Mouse (Mus musculus): ENCODE results near the gene Sh2b3. TPM values are rescaled to one million over a fixed set of nuclear protein-coding genes. Genes with fewer than 3 reads are reported as not detected.

The Sh2b3 gene
- polyA plus RNA-seq, 1 experiment from 2014 or later, result 4.8 TPM

GRCm38 (mm10) chr5:121842665-121843118 lies 5.2 kb upstream of the Sh2b3 start:
- H3K27ac ChIP-seq, result no peak overlapping the region
- under 1% methylated on average over 33 of the region's 33 CpGs for WGBS
- ATAC-seq, result peak; percentile 78
- peak overlapping the region; percentile 44 for H3K4me3 ChIP-seq
- no peaks in the 10 kb centered on the region for H3K36me3 ChIP-seq (ENCODE audit: poor library complexity, severe bottlenecking)
- H3K9ac ChIP-seq, result peak overlapping the region; percentile 57
- peaks cover 26% of the 10 kb centered on the region for H3K4me1 ChIP-seq
- H3K27me3 ChIP-seq, result peaks cover 75% of the 10 kb centered on the region
- H3K4me2 ChIP-seq, result peak overlapping the region; percentile 75
- H3K9me3 ChIP-seq (replicated peaks), result no peaks in the 10 kb centered on the region; the same call in 1 of the 2 replicates

DNA sequence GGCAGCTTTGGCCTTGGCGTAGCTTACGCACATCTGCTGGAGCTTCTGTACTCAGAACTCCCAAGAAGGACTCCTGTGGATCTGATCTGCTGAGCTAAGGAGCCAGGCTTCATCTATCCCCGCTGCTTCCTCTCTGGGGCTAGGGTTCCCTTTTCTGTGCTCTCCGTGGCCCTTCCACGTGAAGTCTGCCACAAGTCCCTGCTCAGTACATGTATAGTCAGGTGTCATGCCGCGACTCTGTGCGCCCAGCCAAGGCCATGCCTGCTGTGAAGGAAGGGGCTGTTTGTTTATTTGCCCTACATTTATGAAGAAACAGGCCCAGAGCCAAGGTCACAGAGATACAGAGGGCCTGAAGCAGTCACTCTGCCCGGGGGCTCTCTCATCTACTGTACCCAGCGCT lies 4.5 kb upstream of the Sh2b3 start:
- no peak overlapping the region for H3K4me3 ChIP-seq
- ATAC-seq, result no peak
- no peaks in the 10 kb centered on the region; the same call in 1 of the 2 replicates for H3K9me3 ChIP-seq (replicated peaks)
- WGBS, result 48% methylated on average over 10 of the region's 10 CpGs
- H3K27me3 ChIP-seq, result peaks cover 82% of the 10 kb centered on the region
- H3K9ac ChIP-seq, result no peak overlapping the region
- H3K27ac ChIP-seq, result no peak overlapping the region
- peak overlapping the region; percentile 75; the same call in 1 of the 2 replicates for H3K4me2 ChIP-seq
- peaks cover 33% of the 10 kb centered on the region for H3K4me1 ChIP-seq
- no peaks in the 10 kb centered on the region for H3K36me3 ChIP-seq (ENCODE audit: poor library complexity, severe bottlenecking)

DNA sequence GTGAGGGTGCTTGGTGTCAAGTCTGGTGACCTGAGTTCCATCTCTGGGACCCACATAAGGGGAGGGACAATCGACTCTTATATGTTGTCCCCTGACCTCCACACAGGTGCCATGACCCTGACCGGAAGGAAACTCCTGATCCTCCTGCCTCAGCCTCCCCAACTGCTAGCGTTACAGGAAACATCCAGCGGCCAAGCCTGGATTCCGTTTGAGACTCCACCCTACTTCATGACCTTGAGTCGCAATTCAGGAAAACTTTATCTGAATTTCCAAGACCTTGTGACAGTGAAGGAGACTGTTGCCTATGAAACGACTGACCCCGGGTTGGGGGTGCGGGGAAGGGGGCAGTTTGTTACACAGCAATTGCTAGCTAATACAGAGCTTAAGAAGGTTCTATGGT lies 4.1 kb upstream of the Sh2b3 start:
- H3K4me1 ChIP-seq, result peaks cover 34% of the 10 kb centered on the region
- no peak overlapping the region for H3K9ac ChIP-seq
- no peaks in the 10 kb centered on the region; the same call in 1 of the 2 replicates for H3K9me3 ChIP-seq (replicated peaks)
- no peak for ATAC-seq
- H3K36me3 ChIP-seq (ENCODE audit: poor library complexity, severe bottlenecking), result no peaks in the 10 kb centered on the region
- H3K27ac ChIP-seq, result no peak overlapping the region
- H3K4me2 ChIP-seq, result no peak overlapping the region
- H3K27me3 ChIP-seq, result peaks cover 85% of the 10 kb centered on the region
- 94% methylated on average over 9 of the region's 9 CpGs for WGBS
- no peak overlapping the region for H3K4me3 ChIP-seq

DNA sequence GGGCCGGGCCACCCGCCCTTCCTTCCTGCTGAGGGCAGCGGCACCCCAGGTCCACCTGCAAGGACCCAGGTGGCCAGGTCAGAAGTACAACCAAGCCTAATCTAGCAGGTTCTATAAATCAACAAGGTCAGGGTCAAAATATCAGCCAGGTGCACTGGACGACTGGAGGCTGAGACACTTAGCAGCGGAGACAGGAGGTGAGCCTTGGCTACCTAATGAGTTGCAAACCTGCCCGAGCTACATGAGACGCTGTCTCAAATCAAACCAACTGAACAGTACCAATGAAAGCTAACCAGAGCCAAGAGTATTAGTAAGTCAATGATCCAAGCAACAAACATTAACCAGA lies 1.7 kb upstream of the Sh2b3 start:
- Histone ChIP-seq H3K4me2 (peak overlapping the region; percentile 94), H3K36me3 (ENCODE audit: poor library complexity, severe bottlenecking) (no peaks in the 10 kb centered on the region), H3K9ac (0 out of 2 replicates have a peak overlapping the region, but pooled peaks have one; percentile 51), H3K27ac (no peak overlapping the region), H3K27me3 (peaks cover 86% of the 10 kb centered on the region), H3K9me3 (replicated peaks) (no peaks in the 10 kb centered on the region; the same call in 1 of the 2 replicates), H3K4me3 (peak overlapping the region; percentile 34), H3K4me1 (peaks cover 52% of the 10 kb centered on the region)
- ATAC-seq, result no peak
- WGBS, result 40% methylated on average over 7 of the region's 7 CpGs

DNA sequence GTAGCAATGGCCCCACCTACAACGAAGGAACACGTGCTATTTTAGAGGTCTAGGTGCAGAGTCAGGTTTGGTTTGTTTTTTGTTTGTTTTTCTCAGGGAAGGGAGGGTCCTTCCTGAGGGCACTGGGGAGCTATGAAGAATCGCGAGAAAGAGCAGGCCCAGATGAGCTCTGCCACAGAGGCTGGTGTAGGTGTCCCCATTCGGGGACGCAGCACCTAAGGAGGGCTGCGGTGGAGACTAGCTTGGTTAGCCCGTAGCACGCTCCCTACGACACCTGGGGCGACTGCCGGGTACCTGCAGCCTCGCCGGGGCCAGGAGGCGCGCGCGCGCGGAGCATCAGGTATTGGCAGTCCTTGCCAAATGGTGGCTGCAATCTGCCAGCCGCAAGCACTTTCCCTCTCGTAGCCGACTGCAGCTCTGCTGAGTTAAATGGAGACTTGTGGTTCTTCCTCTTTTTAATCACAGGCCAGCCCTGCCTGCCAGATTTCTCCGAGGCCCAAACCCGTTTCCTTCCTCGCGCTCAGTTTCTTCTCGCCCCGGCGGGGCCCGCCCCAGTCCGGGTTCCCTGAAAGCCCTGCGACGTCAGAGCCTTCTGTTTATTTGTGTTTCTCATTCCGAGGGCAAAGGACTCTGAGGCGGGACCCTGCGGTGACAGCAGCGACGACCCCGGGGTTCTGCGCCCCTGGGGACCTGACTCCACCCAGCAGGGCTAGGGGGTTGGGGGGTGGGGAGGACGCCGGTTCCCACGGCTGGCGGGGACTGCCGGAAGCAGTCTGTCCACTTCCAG lies 1.1 kb upstream of the Sh2b3 start:
- H3K36me3 ChIP-seq (ENCODE audit: poor library complexity, severe bottlenecking), result no peaks in the 10 kb centered on the region
- no peak for ATAC-seq
- 1% methylated on average over 46 of the region's 46 CpGs for WGBS
- no peak overlapping the region for H3K27ac ChIP-seq
- peak overlapping the region; percentile 94 for H3K4me2 ChIP-seq
- H3K27me3 ChIP-seq, result peaks cover 83% of the 10 kb centered on the region
- H3K9me3 ChIP-seq (replicated peaks), result no peaks in the 10 kb centered on the region; the same call in 1 of the 2 replicates
- H3K4me1 ChIP-seq, result peaks cover 52% of the 10 kb centered on the region
- peak overlapping the region; percentile 34 for H3K4me3 ChIP-seq
- peak overlapping the region; percentile 51 for H3K9ac ChIP-seq

DNA sequence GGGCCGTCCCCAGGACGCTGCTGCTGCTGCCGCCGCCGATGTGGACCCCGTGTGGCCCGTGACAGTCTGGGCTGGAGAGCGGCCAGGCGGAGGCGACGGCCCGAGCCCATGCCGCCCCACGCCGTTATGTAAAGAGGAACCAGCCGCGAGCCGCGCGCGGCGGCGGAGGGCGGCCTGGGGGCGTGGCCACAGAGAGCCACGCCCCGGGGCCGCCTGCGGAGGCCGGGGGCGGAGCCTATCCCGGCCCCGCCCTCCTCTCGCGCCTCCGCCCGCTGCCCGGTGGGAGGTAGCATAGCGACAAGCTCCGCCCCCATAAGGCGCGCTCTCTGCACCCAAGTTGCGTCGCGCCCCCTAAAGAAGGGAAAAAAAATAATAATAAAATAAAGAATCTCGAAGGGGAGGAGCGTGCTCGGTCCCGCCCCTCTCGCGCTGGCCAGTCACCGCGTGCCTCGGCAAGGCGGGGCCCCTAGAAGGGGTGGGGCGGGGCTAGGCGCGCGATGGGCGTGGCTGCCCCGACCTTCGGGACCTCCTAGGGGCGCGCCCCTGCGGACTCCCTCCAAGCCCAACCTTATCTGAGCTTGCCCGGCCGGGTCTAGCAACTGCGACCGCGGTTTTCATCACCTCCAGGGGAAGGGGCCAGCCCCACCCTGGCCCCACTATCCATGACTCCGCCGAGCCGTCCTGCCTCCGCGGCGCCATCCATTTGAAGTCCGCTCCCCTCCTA lies 592 bp downstream of the Sh2b3 start:
- no peak overlapping the region; the same call in 1 of the 2 replicates for H3K27ac ChIP-seq
- peak overlapping the region; percentile 69 for H3K4me3 ChIP-seq
- H3K9me3 ChIP-seq (replicated peaks), result no peaks in the 10 kb centered on the region; the same call in 1 of the 2 replicates
- H3K4me2 ChIP-seq, result peak overlapping the region; percentile 94
- WGBS, result under 1% methylated on average over 59 of the region's 77 CpGs
- peak overlapping the region; percentile 77 for H3K9ac ChIP-seq
- peak; percentile 75 for ATAC-seq
- peaks cover 39% of the 10 kb centered on the region for H3K4me1 ChIP-seq
- H3K36me3 ChIP-seq (ENCODE audit: poor library complexity, severe bottlenecking), result no peaks in the 10 kb centered on the region
- peaks cover 68% of the 10 kb centered on the region for H3K27me3 ChIP-seq

- WGBS, result 0% methylated on average over 51 of the region's 51 CpGs
- Histone ChIP-seq H3K4me1 (peaks cover 39% of the 10 kb centered on the region), H3K9ac (peak overlapping the region; percentile 77), H3K4me3 (peak overlapping the region; percentile 69), H3K36me3 (ENCODE audit: poor library complexity, severe bottlenecking) (no peaks in the 10 kb centered on the region), H3K27ac (no peak overlapping the region; the same call in 1 of the 2 replicates), H3K27me3 (peaks cover 61% of the 10 kb centered on the region), H3K9me3 (replicated peaks) (no peaks in the 10 kb centered on the region), H3K4me2 (peak overlapping the region; percentile 94)
- peak; percentile 23 for ATAC-seq
These were observed 1.3 kb downstream of the Sh2b3 start for GRCm38 (mm10) chr5:121835949-121836691.

DNA sequence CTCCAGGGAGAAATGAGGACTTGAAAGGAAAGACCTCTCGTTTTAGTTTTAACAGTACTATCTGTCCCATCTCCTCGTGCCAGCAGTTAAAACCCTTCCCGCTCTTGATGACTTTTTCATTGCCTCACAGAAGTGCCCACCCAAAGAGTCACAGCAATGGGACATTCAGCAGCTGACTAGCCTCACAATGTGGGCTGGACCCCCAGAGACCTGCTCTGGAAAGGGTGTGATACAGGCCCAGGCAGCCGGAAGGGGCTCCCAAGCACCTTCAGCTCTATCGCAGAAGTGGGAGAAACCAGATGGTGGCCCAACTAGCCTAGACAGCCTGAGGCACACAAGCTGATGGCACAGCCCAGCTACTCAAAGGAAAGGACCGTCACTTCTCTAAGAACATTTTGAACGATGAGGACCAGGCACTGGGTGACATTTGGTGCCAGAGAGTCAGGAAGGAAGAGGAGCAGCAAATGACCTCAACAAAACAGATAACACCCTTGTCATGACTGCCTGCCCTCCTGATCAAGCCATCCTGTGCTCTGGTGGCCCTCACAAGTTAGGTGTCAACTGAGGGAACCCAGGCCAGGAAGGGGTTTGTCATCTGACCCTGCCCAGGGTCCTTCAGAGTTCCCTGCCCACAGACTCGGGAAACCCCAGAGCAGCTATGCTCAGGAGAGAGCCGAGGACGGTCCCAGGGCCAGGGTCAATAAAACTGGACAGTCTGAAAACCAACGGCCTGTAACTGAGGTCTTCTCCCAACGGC lies 2.3 kb downstream of the Sh2b3 start:
- peak overlapping the region; percentile 77 for H3K9ac ChIP-seq

GRCm38 (mm10) chr5:121834241-121834606 lies 3.2 kb downstream of the Sh2b3 start:
- Histone ChIP-seq H3K36me3 (ENCODE audit: poor library complexity, severe bottlenecking) (no peaks in the 10 kb centered on the region), H3K27ac (no peak overlapping the region), H3K9me3 (replicated peaks) (no peaks in the 10 kb centered on the region), H3K9ac (no peak overlapping the region), H3K27me3 (peaks cover 63% of the 10 kb centered on the region), H3K4me3 (no peak overlapping the region), H3K4me2 (no peak overlapping the region), H3K4me1 (peaks cover 42% of the 10 kb centered on the region)
- ATAC-seq, result no peak
- WGBS, result 84% methylated on average over 7 of the region's 7 CpGs

More for the DNA sequence above, 2.3 kb downstream of the Sh2b3 start:
- WGBS, result 51% methylated on average over 12 of the region's 12 CpGs
- peaks cover 39% of the 10 kb centered on the region for H3K4me1 ChIP-seq
- no peak overlapping the region for H3K27ac ChIP-seq
- peak overlapping the region; percentile 69 for H3K4me3 ChIP-seq
- peak overlapping the region; percentile 94 for H3K4me2 ChIP-seq
- peaks cover 60% of the 10 kb centered on the region for H3K27me3 ChIP-seq
- H3K36me3 ChIP-seq (ENCODE audit: poor library complexity, severe bottlenecking), result no peaks in the 10 kb centered on the region
- no peaks in the 10 kb centered on the region for H3K9me3 ChIP-seq (replicated peaks)
- ATAC-seq, result no peak

DNA sequence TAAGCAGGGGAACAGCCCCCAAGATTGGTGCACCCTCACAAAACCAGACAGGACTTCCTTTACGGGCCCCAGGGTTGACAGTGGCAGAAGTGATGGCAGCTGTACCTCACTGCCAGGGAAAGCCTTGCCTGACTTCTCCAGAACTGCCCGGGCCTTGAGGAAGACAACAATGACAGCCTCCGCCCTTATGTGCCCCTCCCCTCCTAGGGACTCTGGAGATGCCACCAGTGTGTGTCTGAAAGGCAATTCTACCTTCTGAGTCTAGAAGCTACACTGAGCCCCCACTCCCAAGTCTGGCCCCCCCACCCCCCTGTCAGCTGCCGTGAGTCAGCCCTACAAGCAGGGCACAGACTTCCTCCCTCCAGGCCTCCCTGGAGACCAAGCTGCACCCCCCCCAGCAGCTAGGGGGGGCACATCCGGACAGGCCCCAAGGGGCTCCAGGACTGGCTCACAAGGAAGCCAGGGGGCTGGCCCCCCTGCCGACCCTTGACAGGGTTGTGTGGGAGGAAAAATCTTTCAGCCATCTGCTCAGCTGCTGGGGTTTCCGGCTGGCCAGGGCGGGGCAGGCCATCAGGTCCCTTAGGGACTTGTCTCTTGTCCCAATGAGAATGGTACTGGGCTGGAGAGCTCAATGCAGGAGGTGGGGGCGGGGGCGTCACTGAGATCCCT lies 3.7 kb downstream of the Sh2b3 start:
- Histone ChIP-seq H3K4me2 (0 out of 2 replicates have a peak overlapping the region, but pooled peaks have one; percentile 1), H3K9ac (no peak overlapping the region), H3K4me3 (no peak overlapping the region), H3K9me3 (replicated peaks) (no peaks in the 10 kb centered on the region), H3K36me3 (ENCODE audit: poor library complexity, severe bottlenecking) (no peaks in the 10 kb centered on the region), H3K27ac (no peak overlapping the region), H3K4me1 (peaks cover 44% of the 10 kb centered on the region), H3K27me3 (peaks cover 61% of the 10 kb centered on the region)
- 69% methylated on average over 10 of the region's 10 CpGs for WGBS
- no peak for ATAC-seq

DNA sequence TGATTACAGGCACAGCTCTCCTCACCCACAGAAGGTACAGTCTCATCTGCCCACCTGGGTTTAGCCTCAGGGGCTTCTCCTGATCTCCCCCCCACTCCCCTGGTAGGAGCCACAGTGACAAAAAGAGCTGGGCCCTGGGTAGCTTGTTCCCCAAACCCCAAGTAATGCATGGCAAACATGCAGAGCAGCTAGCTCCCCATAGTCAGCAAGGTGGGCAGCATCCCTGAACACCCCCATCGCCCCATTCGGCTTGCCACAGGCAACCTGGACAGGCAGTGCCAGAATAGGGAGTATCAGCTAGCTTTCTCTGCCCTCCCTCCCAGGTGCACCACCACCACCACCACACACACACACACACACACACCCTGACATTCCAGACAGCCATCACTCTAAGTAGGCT lies 4.3 kb downstream of the Sh2b3 start:
- Histone ChIP-seq H3K4me1 (peaks cover 44% of the 10 kb centered on the region), H3K36me3 (ENCODE audit: poor library complexity, severe bottlenecking) (no peaks in the 10 kb centered on the region)

More for the DNA sequence above, 4.3 kb downstream of the Sh2b3 start:
- no peaks in the 10 kb centered on the region for H3K9me3 ChIP-seq (replicated peaks)
- no peak for ATAC-seq
- no peak overlapping the region for H3K4me3 ChIP-seq
- no peak overlapping the region for H3K27ac ChIP-seq
- 0 out of 2 replicates have a peak overlapping the region, but pooled peaks have one; percentile 1 for H3K4me2 ChIP-seq
- no peak overlapping the region for H3K9ac ChIP-seq
- peaks cover 61% of the 10 kb centered on the region for H3K27me3 ChIP-seq
- 94% methylated on average over 2 of the region's 2 CpGs for WGBS
